10 mouse cellular contexts compared by ENCODE assay signal in the genomic region with DNA sequence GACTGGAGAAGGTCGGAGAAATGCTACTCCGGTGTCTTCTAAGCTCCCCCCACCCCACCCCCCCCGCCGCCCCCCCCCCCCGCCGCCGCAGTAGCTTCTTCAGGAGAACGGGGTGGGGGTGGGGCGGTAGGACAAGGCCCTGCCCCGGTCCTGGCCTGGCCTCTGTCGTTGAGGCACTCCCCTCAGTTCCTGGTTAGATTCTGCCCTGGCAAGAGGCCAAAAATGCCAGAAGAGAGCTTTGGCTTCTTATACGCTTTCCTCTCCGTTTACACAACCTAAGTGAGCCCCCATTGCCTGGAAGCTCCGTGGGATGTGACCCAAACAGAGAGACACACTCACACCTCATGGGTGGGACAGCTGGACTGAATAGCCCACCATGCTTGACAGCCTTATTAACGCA.
DNase-seq lines count a peak whose midpoint lies in the region; ATAC-seq and TF ChIP-seq lines count a peak whose summit lies in the region.
"Had no signal": no experiment of that assay in that cellular context is flagged by ENCODE, and none has a peak within 500 bp of the region (broad histone marks: within the 10 kb centered on the region; RNA-seq: fewer than 3 reads in every experiment).

No protein-coding gene starts in this region.

- no peak for ATAC-seq in forebrain, embryonic 14.5 days
- ATAC-seq in forebrain, embryonic 15.5 days (replicated peaks), result no peak
- no peak for ATAC-seq in lung, embryonic 14.5 days (ENCODE audit: insufficient read depth)
- no peak for ATAC-seq in heart, postnatal 0 days (ENCODE audit: insufficient read depth, low read depth)
- ATAC-seq in megakaryocyte progenitor cell, adult 5-6 weeks (replicated peaks; ENCODE audit: poor library complexity), result 0 out of 2 replicates have a peak, but pooled peaks have one; percentile 29
- ATAC-seq in megakaryocyte, adult 5-6 weeks (ENCODE audit: poor library complexity, severe bottlenecking), result no peak
- ATAC-seq: forebrain, postnatal 0 days had no signal

- no peaks in the 10 kb centered on the region for H3K36me3 ChIP-seq in forebrain, embryonic 14.5 days (ENCODE audit: control insufficient read depth, insufficient read depth, low read length)
- no peaks in the 10 kb centered on the region for H3K36me3 ChIP-seq in forebrain, embryonic 15.5 days
- H3K36me3 ChIP-seq in lung, embryonic 14.5 days (ENCODE audit: insufficient read depth), result no peaks in the 10 kb centered on the region
- no peaks in the 10 kb centered on the region for H3K36me3 ChIP-seq in heart, postnatal 0 days (replicated peaks; ENCODE audit: control insufficient read depth, insufficient read depth, low read length)

- WGBS in forebrain, embryonic 14.5 days, result 24% methylated on average over 9 of the region's 15 CpGs
- WGBS in forebrain, embryonic 15.5 days, result 21% methylated on average over 7 of the region's 15 CpGs
- 5% methylated on average over 10 of the region's 15 CpGs for WGBS in lung, embryonic 14.5 days
- 23% methylated on average over 5 of the region's 15 CpGs for WGBS in heart, postnatal 0 days

- DNase-seq in forebrain, embryonic 14.5 days (ENCODE audit: low spot score), result peak; percentile 33
- peak; percentile 84 for DNase-seq in lung, embryonic 14.5 days
- DNase-seq in lung, postnatal 25 days (ENCODE audit: low spot score), result no peak
- DNase-seq in heart, postnatal 0 days (ENCODE audit: low spot score), result peak; percentile 32
- no peak for DNase-seq in left cerebral cortex, adult 8-10 months (ENCODE audit: low spot score in 2 of 2)
- DNase-seq: forebrain, postnatal 0 days; right cerebral cortex, postnatal 4 days had no signal

- TF ChIP-seq EP300 in heart, postnatal 0 days (IDR thresholded peaks at IDR 0.05; ENCODE audit: low read depth), result no peak

- no peak for TF ChIP-seq CTCF in lung, embryonic 14.5 days (IDR thresholded peaks at IDR 0.05; ENCODE audit: low read depth)
- no peak for TF ChIP-seq CTCF in heart, postnatal 0 days (IDR thresholded peaks at IDR 0.05; ENCODE audit: low read depth)

- H3K9me3 ChIP-seq in forebrain, embryonic 14.5 days (replicated peaks; ENCODE audit: control insufficient read depth, low read length), result no peaks in the 10 kb centered on the region
- no peaks in the 10 kb centered on the region for H3K9me3 ChIP-seq in forebrain, embryonic 15.5 days
- H3K9me3 ChIP-seq in lung, embryonic 14.5 days (ENCODE audit: low read depth, low read length), result no peaks in the 10 kb centered on the region
- H3K9me3 ChIP-seq in heart, postnatal 0 days (replicated peaks; ENCODE audit: control insufficient read depth, low read length), result no peaks in the 10 kb centered on the region

- H3K4me1 ChIP-seq in forebrain, embryonic 14.5 days (ENCODE audit: control insufficient read depth, insufficient read depth, low read length), result peaks cover 8% of the 10 kb centered on the region
- H3K4me1 ChIP-seq in forebrain, embryonic 15.5 days, result peaks cover 16% of the 10 kb centered on the region
- peaks cover 6% of the 10 kb centered on the region; the same call in 1 of the 2 replicates for H3K4me1 ChIP-seq in lung, embryonic 14.5 days (ENCODE audit: insufficient read depth)
- H3K4me1 ChIP-seq in heart, postnatal 0 days (ENCODE audit: control insufficient read depth, insufficient read depth), result 0 out of 2 replicates have a peak, but pooled peaks cover 5% of the 10 kb centered on the region

- H3K9ac ChIP-seq in forebrain, embryonic 14.5 days (ENCODE audit: low read length), result no peak overlapping the region
- no peak overlapping the region for H3K9ac ChIP-seq in forebrain, embryonic 15.5 days (replicated peaks)
- H3K9ac ChIP-seq in lung, embryonic 14.5 days, result no peak overlapping the region
- H3K9ac ChIP-seq in heart, postnatal 0 days (replicated peaks; ENCODE audit: low read depth, low read length), result no peak overlapping the region
- H3K9ac ChIP-seq: forebrain, postnatal 0 days had no signal

- H3K4me2 ChIP-seq in forebrain, embryonic 14.5 days (ENCODE audit: low read length), result no peak overlapping the region
- no peak overlapping the region for H3K4me2 ChIP-seq in forebrain, embryonic 15.5 days (replicated peaks)
- H3K4me2 ChIP-seq in lung, embryonic 14.5 days, result no peak overlapping the region
- no peak overlapping the region for H3K4me2 ChIP-seq in heart, postnatal 0 days (ENCODE audit: low read depth, low read length)

- no peaks in the 10 kb centered on the region for H3K27me3 ChIP-seq in forebrain, embryonic 14.5 days (replicated peaks; ENCODE audit: control insufficient read depth, insufficient read depth, low read length)
- no peaks in the 10 kb centered on the region for H3K27me3 ChIP-seq in forebrain, embryonic 15.5 days
- H3K27me3 ChIP-seq in lung, embryonic 14.5 days (ENCODE audit: insufficient read depth, low read length), result no peaks in the 10 kb centered on the region; the same call in 1 of the 2 replicates
- peaks cover 4% of the 10 kb centered on the region; the same call in 1 of the 2 replicates for H3K27me3 ChIP-seq in heart, postnatal 0 days (ENCODE audit: control insufficient read depth, insufficient read depth, low read length)

- H3K4me3 ChIP-seq in forebrain, embryonic 14.5 days (ENCODE audit: low read depth, low read length), result no peak overlapping the region
- H3K4me3 ChIP-seq in forebrain, embryonic 15.5 days, result no peak overlapping the region
- H3K4me3 ChIP-seq in lung, embryonic 14.5 days (ENCODE audit: low read depth, low read length), result no peak overlapping the region
- no peak overlapping the region for H3K4me3 ChIP-seq in heart, postnatal 0 days (ENCODE audit: low read depth, low read length)

- no peak overlapping the region for H3K27ac ChIP-seq in forebrain, embryonic 14.5 days (ENCODE audit: low read depth, low read length)
- no peak overlapping the region for H3K27ac ChIP-seq in forebrain, embryonic 15.5 days (replicated peaks)
- H3K27ac ChIP-seq in lung, embryonic 14.5 days (ENCODE audit: low read depth), result peak overlapping the region; percentile 46; the same call in 1 of the 2 replicates
- no peak overlapping the region for H3K27ac ChIP-seq in heart, postnatal 0 days (ENCODE audit: low read depth)

Comparison
In these comparisons a context has a peak if more than half of its experiments do, and no peak if none do; other contexts are left out.
1. DNase-seq: peak in forebrain, embryonic 14.5 days (single experiment), lung, embryonic 14.5 days (single experiment) and heart, postnatal 0 days (single experiment); none in lung, postnatal 25 days (single experiment) and left cerebral cortex, adult 8-10 months (0 of 2).